Mouse (Mus musculus): Measurements from ENCODE around the gene Prom1.
A peak's percentile ranks its signal among the peaks of the same experiment; 100 is the strongest.

Prom1 gene

GRCm38 (mm10) chr5:44080276-44081054 lies 21.4 kb downstream of the Prom1 start:
- no peak for DNase-seq

DNA sequence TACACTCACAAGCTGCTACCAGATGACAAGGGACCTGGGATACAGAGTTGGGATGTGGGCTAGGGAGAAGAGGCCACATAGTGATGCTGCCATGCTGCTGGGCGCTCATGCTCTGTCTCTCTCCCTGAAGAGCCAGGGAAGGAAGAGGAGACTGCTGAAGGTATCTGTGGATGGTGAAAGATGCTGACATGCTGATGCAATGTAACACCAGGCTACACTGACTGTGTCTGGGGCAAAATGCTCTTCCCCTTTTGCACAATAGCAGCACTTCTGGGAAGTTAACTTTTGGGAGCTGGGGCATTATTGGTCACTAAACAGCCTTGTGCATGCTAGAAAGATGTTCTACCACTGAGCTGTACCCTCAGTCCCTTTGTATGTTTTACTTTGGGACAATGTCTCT lies 26.4 kb downstream of the Prom1 start:
- DNase-seq = no peak

DNA sequence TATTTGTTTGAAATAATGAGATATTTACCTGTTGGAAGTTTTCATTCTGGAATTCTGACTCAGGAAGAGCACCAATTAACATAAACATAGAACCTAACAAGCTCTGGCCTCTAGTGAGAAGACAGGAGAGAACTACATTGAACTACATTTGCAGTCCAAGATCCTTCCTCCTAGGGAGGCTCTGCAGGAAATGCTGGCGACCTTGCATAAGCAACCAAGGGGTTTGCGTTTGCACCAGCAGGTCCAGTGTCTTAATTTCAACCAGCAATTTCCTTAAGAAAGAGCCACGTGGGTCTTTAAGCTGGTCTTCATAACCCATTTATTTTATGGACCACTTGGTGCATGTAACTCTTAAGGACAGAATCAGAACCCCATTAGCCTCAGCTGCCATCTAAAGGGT lies 28.2 kb downstream of the Prom1 start:
- DNase-seq = no peak

DNA sequence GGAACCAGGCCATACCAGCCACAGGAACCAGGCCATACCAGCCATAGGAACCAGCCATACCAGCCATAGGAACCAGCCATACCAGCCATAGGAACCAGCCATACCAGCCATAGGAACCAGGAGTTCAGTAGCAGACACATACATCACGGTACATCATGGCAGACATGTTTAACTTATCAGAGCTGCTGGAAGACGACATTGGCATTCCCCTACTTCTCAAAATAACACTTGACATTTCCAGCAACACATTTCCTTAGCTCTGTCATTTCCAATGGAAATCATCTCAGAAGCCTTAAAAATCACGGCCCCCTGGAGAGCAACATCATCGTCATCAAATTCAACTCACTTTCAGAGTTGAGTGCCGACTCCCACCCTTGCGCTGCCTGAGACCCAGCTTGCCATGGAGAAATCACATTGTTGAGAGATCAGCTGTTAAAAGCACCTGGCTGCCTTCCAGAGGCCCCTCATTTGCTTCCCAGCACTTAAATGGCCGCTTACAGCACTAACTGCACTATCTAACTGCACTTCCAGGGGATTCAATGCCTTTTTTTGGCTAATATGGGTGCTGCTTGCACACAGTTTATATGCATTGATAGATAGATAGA lies 31.2 kb downstream of the Prom1 start:
- DNase-seq = no peak

- DNase-seq = no peak
These were observed 43.6 kb downstream of the Prom1 start for GRCm38 (mm10) chr5:44058258-44058657.

DNA sequence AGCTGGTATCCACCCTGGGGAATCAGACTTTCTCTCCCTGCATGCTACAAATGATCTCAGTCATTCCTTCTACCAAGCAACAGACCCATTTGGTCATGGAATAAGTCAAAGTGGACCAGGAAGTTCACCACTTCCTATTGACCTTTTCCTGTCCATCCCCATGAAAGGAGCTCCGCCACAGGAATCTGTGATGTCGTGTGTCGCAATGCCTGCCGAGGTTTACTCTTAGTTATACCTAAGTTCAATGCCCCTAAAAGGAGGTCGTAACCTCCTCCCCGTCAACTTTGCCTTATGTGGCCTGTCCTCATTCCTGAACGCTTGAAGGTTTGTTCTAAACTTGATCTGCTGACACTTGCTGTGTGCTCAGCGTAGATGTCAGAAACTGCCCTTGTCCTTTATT lies 51.6 kb downstream of the Prom1 start:
- no peak for DNase-seq

DNA sequence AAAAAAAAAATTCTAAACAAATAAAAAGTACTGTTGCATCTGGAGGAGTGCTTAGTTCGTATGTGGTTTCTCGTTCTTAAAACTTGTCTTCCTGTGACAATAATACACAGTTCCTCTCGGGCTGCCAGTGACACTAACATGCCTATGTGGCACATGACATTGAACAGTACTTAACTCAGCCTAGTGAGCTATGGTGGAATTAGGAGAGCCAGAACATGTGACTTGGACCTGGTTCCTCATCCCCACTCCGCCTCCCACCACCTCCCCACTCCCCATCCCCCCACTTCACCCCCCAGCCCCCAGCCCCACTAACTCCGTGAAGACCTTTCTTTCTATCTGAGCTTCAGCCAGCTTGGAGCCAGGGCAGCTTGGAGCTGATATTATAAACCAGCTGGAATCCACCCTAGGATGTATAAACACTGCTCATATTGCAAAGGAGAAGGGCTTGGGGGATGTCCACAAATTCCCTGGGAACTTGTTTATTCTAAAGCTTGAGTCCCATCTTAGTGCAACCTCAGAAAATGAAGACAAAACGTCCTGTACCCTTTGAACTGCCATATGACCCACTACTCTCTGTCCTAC lies 52.3 kb downstream of the Prom1 start:
- no peak for DNase-seq

DNA sequence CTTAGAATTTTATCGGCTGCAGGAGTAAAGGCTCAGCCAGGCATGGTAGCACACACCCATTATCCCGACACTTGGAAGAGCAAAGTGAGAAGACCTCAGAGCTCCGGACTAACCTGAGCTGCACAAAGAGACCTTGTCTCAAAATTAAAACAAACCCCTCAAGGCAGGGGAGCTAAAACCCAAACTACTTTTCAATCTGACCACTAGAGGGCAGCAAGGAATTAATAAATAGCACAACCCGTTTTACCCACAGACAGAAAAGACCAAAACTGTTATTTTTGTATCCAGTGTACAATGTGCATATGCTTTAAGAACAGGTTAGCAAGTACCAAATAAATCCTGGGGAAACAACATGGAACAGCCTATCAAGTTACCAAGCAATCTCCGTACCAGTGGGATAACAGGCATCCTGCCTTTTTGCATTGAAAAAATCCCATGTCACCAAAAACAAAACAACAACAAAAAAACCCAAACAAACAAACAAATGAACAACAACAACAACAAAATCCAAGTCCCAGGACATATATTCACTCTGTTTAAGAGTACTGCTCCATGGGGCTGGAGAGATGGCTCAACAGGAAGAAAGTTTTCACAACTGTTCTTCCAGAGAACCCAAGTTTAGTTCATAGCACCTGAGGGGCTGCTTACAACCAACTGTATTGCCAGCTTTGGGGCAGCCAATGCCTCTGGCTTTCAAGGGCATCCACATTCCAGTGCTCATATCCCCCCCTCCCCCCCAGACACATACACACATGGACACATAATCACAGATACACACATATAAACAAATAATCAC lies 53.1 kb downstream of the Prom1 start:
- no peak for DNase-seq

DNA sequence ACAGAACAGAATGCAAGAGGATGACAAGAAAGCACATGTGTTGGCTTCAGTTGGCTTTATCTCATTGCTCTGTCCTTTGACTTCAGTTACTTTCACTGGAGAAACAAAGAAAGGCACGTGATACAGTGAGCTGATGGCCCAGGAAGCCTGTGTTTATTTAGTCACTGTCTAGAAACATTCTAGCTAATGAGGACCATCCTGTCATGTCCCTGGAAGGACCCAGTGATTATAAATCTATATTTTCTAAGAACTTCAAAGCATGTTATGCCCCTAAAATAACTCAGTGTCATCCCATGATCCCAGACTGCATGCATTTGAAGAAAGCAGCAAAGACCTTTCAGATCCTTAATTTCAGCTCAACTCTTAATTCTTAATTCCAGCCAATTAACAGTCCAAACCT lies 60.1 kb downstream of the Prom1 start:
- DNase-seq = no peak

- no peak for DNase-seq
These were observed 60.8 kb downstream of the Prom1 start for GRCm38 (mm10) chr5:44041056-44041455.

DNA sequence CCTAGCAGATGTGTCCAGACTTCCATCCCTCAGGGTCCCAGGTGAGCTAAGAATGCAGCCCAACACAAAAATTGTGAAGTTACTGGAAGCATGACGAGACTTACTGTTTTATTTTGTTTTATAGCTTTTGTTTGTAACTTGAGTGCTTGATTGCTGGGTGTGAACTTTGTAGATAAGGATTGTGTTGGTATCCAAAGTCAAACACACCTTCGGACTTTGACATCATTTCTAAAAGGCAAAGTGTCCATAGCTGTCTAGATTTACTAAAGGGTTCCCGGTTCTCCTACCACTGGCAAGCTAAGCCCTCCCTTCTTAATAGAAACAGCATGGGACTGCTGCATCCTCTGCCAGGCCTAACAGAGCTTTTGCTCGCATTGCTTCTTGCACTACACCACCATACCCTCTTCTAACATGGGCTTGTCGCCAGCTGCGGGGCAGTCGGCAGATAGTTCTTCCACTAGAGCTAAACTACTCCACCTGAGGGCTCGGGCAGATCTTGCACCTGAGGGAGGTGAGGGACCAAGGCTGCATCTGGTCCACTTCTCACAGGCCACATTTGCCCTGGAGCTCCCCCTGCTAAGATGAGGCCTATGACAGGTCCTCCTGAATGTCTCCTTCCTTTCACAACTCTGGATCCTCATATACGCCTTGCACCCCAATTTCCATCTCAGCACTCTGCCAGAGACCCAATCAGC lies 103.4 kb downstream of the Prom1 start:
- no peak for DNase-seq

DNA sequence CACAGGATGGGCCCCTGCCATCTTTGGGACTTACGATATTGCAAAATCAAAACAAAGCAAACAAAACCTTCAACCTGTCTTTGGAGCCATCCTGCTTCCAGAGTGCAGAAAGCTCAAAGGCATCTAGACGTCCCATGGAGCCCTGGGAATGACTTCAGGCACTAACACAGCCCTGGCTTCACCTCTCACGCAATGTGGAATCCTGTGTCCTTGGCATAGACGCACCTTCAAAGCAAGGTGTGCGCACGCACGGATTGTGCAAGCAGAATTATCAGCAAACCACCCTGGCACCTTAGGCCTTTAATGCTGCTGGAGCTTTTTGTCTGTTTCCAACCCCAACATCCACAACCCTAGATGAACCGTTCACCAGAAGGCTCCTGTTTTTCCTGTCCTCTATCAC lies 104.2 kb downstream of the Prom1 start:
- no peak for DNase-seq

- DNase-seq = no peak
These were observed 105.7 kb downstream of the Prom1 start for GRCm38 (mm10) chr5:43996162-43996561.

- DNase-seq = no peak
These were observed 106.9 kb downstream of the Prom1 start for GRCm38 (mm10) chr5:43994981-43995380.

DNA sequence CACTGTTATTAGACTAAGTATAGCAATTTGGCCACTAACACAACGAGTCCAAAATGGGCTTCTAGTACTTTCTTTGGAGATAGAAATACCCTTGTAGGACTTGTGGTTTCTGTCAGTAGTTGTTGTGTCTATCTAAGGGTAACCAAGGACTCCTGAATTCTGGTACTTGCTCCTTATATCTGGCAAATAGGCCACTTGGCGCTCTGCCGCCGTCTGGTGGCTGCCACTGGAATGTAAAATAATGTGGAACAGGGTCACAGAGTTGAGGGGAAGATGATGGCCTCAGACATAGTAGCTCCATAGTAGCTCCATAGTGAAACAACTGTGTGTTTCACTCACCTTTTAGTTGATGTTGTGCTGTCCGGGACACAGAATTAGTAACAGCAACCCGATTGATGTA lies 111.5 kb downstream of the Prom1 start:
- DNase-seq = peak; percentile 78

DNA sequence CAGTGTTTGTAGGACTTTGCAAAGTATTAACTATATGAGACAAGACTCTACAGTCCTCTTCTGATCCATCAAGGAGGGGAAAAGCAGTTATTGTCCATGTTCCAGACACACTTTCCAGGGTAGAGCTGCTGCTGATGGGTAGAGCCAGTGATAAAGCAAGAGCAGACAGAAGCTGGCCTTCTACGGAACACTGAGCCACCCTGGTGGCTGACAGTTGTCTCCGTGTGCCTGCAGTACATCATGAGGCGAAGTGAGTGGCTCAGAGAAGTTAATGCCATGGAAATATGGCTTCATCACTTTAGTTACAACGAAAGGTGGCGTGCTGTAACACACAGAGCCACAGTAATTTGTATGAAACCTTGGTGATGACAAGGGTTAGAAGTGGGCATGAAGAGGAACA lies 112.8 kb downstream of the Prom1 start:
- DNase-seq = peak; percentile 21

- no peak for DNase-seq
These were observed 115.6 kb downstream of the Prom1 start for GRCm38 (mm10) chr5:43986212-43986611.

DNA sequence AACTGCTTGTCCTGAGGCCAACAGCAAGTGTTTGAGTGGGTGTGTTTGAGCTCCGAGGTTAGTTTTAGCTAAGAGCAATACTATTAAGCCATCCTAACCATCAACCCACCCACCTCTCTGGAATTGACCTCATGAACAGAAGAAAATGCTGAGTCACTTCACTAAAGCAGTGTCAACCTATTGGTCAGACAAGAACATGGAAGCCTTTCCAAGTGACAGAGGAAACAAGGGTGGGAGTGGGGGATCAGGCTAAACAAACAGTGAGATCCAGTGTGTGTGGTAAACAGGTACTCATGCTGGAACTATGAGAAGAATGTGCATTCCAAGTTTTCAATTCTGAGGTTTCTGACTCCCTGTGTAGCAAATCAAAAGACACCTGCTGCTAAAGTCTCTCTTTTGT lies 118.9 kb downstream of the Prom1 start:
- DNase-seq = no peak

DNA sequence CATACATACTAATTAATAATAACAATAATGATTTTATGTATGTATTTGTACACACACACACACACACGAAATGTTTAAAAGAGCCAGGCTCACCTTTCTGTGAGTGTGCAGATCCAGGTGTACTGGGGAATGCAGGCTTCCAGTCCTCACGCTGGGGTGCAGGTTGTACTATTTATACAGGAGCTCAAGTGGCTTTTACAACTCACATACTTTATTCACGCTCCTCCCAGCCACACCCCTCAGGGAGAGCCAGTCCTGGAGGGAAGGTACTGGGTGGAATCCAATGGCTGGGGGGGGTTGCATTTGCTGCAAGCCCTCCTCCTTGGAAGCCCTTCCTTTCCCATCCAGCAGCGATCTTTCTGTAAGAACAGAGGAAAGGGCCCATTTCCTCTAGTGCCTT lies 120.2 kb downstream of the Prom1 start, which contains the start of gene Fgfbp1:
Fgfbp1 (minus strand) TSS at position 160 of the 400 bp plus-strand sequence.
- DNase-seq = no peak

DNA sequence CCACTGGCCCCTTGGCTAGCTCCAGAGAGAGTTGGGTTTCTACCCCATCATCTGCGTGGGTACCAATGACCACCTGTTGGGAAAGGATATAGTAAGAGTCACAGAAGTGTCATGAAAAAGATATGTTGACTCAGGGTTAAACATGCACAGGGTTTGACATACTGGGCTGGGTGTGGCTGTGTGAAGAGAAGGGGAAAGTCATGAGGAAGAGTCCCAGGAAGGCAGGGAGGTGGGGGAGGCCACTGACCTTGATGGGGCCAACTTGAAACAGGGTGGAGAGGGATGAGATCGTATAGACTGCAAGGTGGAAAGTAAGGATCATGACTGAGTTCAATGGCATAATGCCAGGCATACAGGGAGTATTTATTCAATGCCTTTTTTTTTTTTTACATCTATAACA lies 121.4 kb downstream of the Prom1 start:
- DNase-seq = no peak

DNA sequence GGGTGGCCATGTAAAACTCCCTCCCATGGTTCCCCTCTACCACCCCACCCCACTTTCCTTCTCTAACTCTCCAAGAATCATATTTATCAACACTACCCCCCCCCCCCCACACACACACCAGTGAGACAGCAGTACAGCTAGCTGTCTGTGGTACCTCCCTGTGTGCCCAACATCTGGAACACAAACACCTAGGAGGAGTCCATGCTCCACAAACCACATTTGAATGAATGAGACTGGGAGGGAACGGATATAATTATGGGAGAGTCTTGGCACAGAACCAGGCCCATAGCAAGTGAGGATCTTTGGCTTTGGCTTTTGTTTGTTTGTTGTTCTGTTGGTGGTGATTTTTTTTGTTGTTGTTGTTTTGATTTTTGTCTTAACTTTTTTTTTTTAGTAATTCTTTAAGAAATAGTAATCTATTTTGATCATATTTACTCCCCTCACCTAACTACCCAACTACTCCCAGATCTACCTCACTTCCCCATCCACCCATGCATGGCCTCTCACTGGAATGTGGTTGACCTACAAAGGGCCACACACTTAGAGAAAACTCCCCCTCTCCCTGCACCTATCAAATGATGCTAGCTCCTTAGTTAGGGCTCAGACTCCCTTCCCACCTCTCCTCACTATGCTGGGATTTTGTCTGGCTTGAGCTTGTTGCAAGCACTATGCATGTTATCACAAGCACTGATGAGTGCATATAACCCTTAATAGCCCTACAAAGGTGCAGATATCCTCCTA lies 124.8 kb downstream of the Prom1 start:
- DNase-seq = no peak

DNA sequence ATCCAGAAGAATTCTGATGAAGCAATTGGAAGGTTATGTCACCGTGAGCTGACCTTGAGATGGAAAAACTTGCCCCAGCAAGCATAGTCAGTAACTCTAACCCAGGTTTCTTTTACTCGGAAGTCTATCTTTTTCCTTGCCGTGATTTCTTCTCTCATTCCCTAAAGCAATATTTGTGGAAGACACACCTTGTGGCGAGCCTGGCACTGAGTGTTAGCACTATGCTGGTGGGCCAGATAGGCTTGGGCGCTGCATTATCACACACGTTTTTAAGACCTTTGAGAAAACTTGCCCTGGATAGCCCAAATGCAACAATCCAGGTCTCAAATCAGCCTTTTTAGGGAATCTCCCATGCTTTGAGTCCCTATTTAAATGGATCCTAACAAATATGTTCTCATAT lies 127.7 kb downstream of the Prom1 start:
- DNase-seq = no peak
